Mouse (Mus musculus) spleen, postnatal 14 days (tissue): ENCODE measurements around the gene Tal1.
A peak's percentile ranks its signal among the peaks of the same experiment; 100 is the strongest.

Source experiments
- DNase-seq, 2 experiments: peaks; one replicate each; pipeline ENCODE4 v3.0.0; 2021 to 2022; ENCODE audit warnings: low spot score in 2 of 2

The Tal1 gene

GRCm38 (mm10) chr4:115056371-115056920 is at the start of gene Tal1:
TSS of gene Tal1 (plus strand) at chr4:115056426.
- DNase-seq: peak; percentile 71 to 77

- DNase-seq: no peak
Measured at GRCm38 (mm10) chr4:115014276-115014675, 42.0 kb upstream of the Tal1 start.

- no peak for DNase-seq
Measured at GRCm38 (mm10) chr4:115019997-115020396, 36.2 kb upstream of the Tal1 start.

- DNase-seq: no peak
Measured at GRCm38 (mm10) chr4:115035043-115035442, 21.2 kb upstream of the Tal1 start.

DNA sequence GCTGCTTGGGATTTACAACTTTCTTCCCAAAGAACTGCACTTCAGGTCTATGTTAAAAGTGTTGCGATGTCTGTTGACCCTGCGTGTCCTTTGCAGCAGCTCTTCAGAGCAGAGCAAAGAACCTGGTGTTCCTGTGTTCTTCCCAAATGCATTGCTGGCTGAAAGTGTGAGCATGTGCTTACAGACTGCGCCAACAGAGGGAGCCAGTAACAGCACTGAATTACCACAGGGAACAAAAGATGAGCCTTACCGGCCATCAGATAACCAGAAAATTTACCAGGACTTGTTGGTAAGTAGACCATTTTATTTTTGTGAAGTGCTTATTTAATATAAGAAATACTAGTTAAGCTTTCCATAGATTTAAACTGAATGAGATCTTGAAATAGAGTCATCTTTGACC is 18.0 kb upstream of the Tal1 start:
- peak in 1 of 2 experiments; percentile 26 for DNase-seq

GRCm38 (mm10) chr4:115045621-115046020 is 10.6 kb upstream of the Tal1 start:
- no peak for DNase-seq

- peak; percentile 80 to 81 for DNase-seq
Measured at GRCm38 (mm10) chr4:115047750-115048149, 8.5 kb upstream of the Tal1 start.

DNA sequence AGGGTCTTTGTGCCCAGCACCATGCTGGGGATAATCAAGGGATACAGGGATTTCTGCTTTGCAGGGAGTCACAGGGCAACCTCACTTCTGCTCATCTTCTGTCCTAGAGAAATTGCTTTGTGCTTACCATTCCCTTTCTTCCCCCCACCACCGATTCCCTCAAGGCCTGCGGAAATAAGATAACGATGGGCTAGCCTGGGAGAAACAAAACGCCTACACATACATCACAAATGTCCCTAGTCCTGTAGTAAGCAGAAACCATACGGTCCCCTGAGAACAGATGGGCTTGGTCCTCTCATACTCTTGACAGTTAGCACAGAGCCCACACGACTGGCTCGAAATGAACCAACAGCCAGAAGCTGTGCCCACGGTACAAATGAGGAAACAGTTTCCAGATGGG is 8.0 kb upstream of the Tal1 start:
- DNase-seq: no peak

DNA sequence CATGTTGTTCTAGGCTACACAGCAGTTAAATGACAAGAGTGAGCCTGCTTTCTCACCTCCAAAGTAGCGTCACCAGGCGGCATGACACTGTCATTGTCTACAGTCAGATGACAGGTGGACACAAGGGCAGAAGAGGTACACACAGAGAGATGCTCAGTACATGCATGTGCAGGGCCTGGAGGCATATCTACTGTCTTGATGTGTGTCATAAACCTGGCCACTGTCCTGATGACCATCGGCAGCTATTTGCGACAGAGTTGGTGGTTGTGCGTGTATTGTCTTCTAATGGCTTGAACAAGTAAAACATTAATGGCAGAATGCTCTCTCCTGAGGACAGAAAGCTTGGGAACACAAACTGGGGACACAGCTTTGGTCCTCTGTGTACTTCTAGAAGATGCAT is 5.0 kb upstream of the Tal1 start:
- no peak for DNase-seq

GRCm38 (mm10) chr4:115052343-115053005 is 3.8 kb upstream of the Tal1 start:
- peak in 1 of 2 experiments; percentile 35 for DNase-seq

- DNase-seq: no peak
Measured at GRCm38 (mm10) chr4:115055044-115055443, 1.2 kb upstream of the Tal1 start.

- DNase-seq: no peak
Measured at GRCm38 (mm10) chr4:115055691-115056090, 535 bp upstream of the Tal1 start.

- peak; percentile 47 to 48 for DNase-seq
Measured at GRCm38 (mm10) chr4:115056921-115057673, 871 bp downstream of the Tal1 start.

DNA sequence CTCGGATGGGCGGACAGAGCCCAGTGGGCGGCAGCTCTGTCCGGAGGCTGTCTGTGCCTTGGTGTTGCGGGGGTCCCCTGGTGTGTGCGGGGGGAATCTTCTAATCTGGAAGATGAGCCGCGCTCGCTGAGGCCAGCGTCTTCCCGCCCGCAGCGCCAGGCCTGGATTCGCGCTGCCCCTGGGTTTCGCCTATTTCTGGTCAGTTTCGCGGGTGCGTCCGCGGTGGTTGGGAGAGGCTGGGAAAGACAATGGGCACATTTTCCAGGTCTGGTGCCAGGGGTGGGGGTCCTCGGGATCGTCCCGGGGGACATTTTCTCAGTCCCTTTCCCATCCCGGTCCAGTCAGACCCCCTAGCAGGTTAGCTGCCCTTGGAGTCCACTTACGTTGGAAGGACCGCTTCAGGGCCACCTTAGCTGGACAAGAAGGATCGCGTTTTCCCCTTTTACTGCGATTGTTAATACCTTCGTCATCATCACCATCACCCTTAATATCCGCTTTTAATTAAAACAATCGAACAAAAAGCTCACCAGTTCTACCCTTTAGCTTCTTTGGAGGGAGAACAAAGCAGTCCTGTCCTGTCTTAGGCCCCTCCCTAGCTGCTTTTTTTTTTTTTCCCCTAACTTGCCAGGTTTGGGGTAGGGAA is 1.6 kb downstream of the Tal1 start:
- no peak for DNase-seq

- no peak for DNase-seq
Measured at GRCm38 (mm10) chr4:115058317-115058761, 2.1 kb downstream of the Tal1 start.

DNA sequence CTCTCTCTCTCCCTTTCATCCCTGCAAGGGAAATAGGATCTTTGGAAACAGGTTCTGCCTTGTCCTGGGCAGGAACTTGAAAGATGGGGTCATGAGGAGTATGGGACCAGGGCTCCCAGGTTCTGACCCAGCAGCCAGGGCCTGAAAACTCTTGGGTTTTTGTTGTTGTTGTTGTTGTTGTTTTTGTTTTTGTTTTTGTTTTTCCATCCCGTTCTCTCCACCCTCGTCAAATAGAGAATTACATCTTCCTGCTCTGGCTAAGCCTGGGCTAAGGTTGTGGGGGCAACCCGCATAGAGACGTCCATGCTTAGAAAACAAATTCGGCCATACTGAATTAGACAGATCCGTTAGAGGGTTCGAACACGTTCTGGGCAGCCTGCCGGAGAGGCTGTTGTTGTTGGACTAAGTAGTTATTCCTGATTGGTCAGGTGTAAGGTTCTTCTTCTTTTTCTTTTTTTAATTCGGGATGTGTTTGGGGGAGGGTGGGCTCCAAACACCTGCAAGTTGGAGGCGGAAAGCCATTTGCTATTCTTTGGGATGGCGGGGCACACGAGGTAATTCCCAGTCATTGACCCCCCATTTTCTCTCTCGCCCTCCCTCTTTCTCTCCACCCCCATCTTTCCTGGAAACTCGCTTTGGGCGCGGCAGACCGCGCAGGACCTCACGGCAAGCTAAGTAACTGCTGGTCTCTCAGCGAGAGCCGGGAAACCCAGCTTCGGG is 2.8 kb downstream of the Tal1 start:
- DNase-seq: peak; percentile 44 to 47

- DNase-seq: no peak
Measured at GRCm38 (mm10) chr4:115059871-115060270, 3.6 kb downstream of the Tal1 start.

- DNase-seq: no peak
Measured at GRCm38 (mm10) chr4:115060753-115061152, 4.5 kb downstream of the Tal1 start.

- DNase-seq: no peak
Measured at GRCm38 (mm10) chr4:115062540-115062874, 6.3 kb downstream of the Tal1 start.

GRCm38 (mm10) chr4:115062875-115063517 is 6.8 kb downstream of the Tal1 start:
- peak in 1 of 2 experiments; percentile 25 for DNase-seq

DNA sequence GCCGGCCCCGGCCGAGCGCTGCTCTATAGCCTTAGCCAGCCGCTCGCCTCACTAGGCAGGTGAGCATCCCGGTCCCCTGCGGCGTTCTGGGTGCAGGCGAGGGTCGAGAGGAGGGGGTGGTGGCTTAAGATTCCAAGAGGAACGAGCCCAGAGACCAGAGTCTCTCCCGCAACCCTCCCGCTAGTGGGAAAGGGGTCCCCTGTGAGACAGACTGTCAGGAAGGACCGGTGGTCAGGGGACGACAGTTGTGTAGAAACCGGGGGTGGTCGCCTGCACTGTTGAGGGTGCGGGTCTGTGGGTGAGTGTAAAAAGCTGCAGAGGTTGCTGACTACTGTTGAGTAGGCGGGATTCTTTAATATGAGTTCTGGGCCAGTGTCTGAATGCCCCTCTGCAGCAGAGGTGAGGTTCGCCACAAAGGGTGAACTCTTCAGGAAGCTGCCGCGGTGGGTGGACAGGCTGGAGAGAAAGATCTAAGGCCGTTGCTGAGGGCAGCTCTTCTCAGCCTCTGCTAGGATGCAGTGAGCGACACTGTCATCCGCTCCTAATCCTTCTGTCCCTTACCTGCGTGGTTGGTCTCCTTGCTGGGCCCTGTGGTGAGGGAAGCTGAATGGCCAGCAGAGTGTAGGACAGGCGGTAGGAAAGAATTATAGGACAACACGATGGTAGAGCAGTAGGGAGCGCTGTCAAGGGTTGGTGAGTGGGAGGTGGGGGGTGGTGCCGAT is 7.5 kb downstream of the Tal1 start:
- no peak for DNase-seq
